Mouse (Mus musculus) embryo, embryonic 10.5 days (tissue): ENCODE measurements around the gene Armc7.
A peak's percentile ranks its signal among the peaks of the same experiment; 100 is the strongest.

Experiments
- DNase-seq: peaks from one replicate; pipeline ENCODE4 v3.0.0-alpha.2; 2015; ENCODE audit warnings: low spot score

Armc7 gene

GRCm38 (mm10) chr11:115534759-115535371, 59.4 kb downstream of the Armc7 start:
- no peak for DNase-seq

GRCm38 (mm10) chr11:115535401-115536037, 60.1 kb downstream of the Armc7 start:
- DNase-seq = peak; percentile 75

- DNase-seq = peak; percentile 98
Measured at GRCm38 (mm10) chr11:115536038-115536681, 60.7 kb downstream of the Armc7 start, which contains the start of gene Sumo2. TSS of gene Sumo2 (minus strand) at chr11:115536276.

- peak; percentile 14 for DNase-seq
Measured at GRCm38 (mm10) chr11:115536856-115537568, 61.5 kb downstream of the Armc7 start.

GRCm38 (mm10) chr11:115538045-115538444, 62.6 kb downstream of the Armc7 start:
- DNase-seq = no peak
